Mouse (Mus musculus): Measurements from ENCODE around the gene Svip.

Svip gene

DNA sequence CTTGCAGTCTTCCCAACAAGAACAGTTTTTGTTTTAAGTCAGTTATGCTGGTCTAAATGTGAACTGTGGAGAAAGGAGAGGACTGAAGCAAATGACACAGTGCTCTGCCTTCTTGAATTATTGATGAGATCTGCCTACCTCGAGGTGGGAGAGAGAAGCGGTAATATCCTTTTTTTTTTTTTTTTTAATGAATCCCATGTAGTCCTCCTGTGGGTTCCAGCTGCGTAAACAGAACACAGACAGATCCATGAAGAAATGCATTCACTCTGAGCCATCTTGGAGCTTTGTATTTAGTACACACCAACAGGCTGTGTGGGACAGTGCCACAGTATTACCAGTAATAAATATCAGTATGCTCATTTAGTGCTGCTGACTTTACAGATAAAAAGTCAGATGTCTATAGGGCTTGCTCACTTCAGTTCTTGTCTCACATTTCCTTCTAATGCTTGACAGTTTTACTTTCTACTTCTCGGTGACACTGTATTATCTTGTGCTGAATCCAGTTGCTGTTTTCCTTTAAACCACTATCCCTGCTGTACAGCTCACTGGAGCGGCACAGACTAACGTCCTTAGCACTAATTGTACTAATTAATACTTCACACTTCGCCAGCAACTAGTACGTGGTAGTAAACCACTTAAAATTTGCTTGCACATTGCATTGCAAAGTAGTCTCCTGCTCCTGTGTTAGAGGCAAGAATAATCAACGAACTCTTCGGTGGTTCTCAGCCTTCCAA is 43.4 kb downstream of the Svip start:
- DNase-seq (ENCODE audit: low spot score in 2 of 2), result no peak

- no peak for DNase-seq (ENCODE audit: low spot score in 2 of 2)
These were observed 45.0 kb downstream of the Svip start for GRCm38 (mm10) chr7:51960698-51961374.

DNA sequence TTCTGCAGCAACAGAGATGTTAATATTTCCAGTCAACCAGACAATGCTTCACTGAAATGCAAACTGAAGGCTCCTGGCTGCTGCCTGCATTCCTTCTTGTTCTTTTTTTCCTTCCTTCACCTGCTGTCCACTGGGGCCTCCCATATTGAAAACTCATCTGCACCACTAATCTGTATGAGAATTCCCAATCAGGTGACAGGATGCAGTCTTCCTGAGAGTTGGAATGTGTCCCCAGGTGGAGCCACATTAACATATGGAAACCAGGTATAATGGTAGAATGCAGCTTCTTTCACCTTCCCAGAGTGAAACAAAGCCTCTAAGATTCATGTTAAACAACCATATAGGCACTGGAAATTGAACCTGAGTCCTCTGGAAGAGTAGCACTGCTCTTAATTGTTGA is 48.1 kb downstream of the Svip start:
- no peak for DNase-seq (ENCODE audit: low spot score in 2 of 2)

DNA sequence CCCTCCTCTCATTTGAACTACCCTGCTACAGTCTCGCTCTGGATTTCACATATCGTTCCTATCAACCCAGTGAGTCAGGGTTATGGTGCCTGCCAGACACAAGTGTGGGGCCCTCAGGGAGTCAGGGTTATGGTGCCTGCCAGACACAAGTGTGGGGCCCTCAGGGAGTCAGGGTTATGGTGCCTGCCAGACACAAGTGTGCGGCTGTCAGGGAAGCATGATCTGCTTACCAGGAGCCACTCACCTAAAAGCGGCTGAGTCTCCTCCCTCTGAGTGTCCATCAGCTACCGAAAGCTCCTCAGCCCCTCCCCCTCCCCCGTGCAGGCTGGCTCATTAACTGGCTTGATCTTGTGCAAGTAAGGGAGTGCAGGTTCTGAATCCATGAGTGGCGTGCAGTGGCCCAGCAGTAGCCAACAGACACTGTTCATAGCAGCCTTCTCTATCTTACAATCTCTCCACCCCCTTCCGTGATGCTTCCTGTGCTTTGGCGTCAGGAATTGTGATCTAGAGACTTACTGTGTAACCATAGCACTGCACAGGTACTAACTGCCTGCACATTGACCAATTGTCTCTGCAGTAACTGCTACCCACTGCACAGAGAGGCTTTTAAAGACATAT is 50.3 kb downstream of the Svip start:
- DNase-seq (ENCODE audit: low spot score in 2 of 2), result no peak

Data from natural killer cell, adult 2 months (primary cell).